Mouse (Mus musculus): ENCODE measurements around the gene Zbtb40.

The Zbtb40 gene

DNA sequence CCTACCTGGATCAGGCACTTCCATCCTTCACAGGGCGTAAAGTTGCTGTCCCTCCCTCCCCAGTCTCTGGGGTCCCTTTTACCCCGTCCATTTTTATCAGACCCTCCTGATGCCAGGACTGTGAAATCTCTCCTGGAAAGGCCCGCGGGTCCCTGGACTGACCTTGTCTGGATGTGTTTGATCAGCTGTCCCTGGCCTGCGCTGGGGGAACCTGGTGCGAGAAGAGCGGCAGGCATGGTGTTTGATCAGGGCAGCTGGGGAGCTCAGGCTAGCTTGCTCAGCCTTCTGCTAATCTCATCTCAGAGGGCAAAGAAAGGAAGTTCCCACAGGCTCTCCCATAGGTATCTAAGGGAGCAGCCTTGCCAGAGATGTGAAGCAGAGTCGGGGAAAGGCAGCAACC is 71.4 kb downstream of the Zbtb40 start:
- no peak for DNase-seq (ENCODE audit: low spot score in 2 of 2)

GRCm38 (mm10) chr4:136970939-136971338 is 77.7 kb downstream of the Zbtb40 start:
- DNase-seq (ENCODE audit: low spot score in 2 of 2): no peak

GRCm38 (mm10) chr4:136969503-136970276 is 78.9 kb downstream of the Zbtb40 start:
- DNase-seq (ENCODE audit: low spot score in 2 of 2): no peak

- DNase-seq (ENCODE audit: low spot score in 2 of 2): no peak
Measured at GRCm38 (mm10) chr4:136969096-136969495, 79.5 kb downstream of the Zbtb40 start.

DNA sequence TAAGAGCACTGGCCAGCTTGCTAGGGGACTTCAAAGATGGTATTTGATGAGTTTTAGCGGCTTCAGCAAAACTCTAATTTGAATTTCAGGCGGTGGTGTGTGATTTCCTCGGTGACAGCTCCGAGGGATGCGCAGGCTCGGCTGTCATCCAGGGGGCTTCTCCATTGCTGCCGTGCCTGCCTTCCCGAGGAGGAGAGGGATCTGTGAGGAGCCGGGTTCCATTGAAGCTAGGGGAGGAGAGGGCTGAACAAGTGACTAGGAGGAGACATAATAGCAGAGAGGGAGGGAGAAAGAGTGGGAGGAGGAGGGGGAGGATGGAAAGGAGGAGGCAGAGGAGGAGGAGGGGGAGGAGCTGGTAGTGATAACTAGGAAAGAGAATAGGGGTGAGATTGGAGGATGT is 81.1 kb downstream of the Zbtb40 start:
- DNase-seq (ENCODE audit: low spot score in 2 of 2): no peak

GRCm38 (mm10) chr4:136966493-136967390 is 81.9 kb downstream of the Zbtb40 start:
- DNase-seq (ENCODE audit: low spot score in 2 of 2): peak; percentile 11 to 14

DNA sequence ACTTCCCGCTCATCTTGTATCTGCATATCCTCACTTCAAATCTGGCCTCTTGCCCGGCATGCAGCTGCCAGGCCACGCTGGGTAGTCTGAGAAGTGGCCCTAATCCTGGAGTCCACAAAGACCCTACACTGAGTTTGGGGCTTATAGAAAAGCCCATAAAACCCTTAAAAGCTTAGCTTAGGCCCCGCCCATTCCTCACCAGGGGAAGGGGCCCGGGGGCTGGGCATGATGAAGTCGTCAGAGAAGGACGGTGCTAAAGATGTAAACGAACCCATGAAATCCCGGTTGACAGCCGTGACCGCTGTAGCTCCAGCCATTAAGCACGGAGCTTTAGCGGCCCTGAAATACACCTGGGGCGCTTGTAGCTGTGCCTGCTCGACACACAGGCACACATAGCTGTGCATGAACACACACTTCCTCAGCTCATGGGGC is 83.6 kb downstream of the Zbtb40 start:
- no peak for DNase-seq (ENCODE audit: low spot score in 2 of 2)

DNA sequence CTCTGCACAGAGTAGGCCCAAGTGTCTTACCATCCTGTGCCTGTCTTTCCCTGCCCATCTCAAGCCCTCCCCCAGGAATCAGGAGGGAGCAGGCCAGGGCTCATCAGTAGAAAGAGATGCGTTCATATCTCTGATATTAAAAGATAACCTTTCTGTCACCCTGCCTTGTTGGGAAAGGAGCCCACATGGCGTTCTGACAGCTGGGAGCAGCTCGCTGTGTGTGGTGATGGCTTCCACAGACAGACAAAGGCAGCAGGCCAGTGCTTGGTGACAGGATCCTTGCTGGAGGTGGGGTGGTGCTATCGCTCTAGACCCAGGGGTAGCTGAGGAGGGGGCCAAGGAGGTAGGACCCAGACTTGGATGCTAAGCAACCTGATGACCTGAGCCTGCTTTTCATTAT is 86.2 kb downstream of the Zbtb40 start:
- DNase-seq (ENCODE audit: low spot score in 2 of 2): no peak

DNA sequence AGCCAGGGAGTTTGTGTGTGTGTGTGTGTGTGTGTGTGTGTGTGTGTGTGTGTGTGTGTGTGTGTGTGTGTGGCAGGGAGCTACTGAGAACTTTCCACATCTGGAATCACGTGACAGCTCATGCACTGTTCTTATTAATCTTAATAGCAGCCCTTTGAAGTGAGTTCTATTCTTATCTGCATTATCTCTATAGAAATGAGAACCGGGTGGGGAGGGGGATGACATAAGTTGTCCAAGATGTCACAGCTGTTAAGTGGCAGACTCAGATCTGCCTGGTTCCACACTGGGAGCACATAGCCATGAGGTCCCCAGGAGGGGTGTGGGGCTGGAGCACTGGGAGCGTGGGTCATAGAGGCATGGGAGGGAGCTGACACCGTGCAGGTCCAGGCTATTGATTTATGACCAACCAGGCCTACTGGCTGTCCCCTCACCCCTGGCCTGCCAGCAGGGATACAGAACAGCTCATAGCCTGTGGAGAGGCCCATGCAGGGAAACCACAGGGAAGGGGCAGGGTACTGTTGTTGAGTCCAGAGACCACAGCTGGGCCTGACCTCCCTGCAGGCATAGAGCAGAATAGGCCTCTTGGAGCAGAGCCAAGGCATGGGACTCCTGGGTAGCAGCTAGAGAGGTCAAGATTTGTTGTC is 86.8 kb downstream of the Zbtb40 start:
- DNase-seq (ENCODE audit: low spot score in 2 of 2): no peak

- DNase-seq (ENCODE audit: low spot score in 2 of 2): no peak
Measured at GRCm38 (mm10) chr4:136960581-136960980, 88.0 kb downstream of the Zbtb40 start.

GRCm38 (mm10) chr4:136960068-136960467 is 88.5 kb downstream of the Zbtb40 start:
- DNase-seq (ENCODE audit: low spot score in 2 of 2): no peak

- DNase-seq (ENCODE audit: low spot score in 2 of 2): no peak
Measured at GRCm38 (mm10) chr4:136956751-136957446, 91.7 kb downstream of the Zbtb40 start, which contains the start of gene Epha8. TSS of gene Epha8 (minus strand) at chr4:136956816.

- DNase-seq (ENCODE audit: low spot score in 2 of 2): no peak
Measured at GRCm38 (mm10) chr4:136954562-136954961, 94.0 kb downstream of the Zbtb40 start.

DNA sequence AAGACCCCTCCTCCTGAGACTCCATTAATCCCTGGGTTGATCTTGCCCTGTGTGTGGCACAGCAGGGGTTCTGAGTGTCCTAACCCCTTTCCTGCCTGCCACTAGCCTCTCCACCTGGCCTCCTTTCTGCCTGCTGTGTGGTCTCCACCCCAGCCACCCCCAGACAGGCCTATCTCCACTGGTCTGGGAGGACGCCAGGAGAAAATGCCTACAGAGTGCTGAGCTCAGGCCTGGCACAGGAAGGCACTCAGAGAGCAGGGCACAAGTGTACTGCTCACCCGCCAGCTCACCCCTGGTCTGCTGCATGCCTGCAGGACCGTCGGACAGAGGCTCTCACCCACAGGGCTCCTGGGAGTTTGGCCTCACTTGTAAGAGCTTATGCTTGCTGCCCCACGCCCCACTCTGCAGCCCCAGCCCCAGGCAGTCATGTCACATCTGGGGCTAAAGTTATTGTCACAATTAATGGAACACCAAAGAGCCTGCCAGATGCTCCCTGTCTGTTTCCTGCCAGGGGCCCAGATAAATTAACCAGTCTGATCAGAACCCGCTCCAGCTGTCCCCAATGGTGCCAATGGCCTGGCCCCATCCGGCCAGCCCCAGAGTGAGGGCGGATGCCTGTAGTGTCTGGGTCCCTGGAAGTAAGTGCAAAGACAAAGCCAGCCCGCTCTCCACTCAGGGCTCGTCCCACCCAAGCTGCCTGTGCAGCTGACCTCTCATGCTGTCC is 99.2 kb downstream of the Zbtb40 start:
- DNase-seq (ENCODE audit: low spot score in 2 of 2): no peak

DNA sequence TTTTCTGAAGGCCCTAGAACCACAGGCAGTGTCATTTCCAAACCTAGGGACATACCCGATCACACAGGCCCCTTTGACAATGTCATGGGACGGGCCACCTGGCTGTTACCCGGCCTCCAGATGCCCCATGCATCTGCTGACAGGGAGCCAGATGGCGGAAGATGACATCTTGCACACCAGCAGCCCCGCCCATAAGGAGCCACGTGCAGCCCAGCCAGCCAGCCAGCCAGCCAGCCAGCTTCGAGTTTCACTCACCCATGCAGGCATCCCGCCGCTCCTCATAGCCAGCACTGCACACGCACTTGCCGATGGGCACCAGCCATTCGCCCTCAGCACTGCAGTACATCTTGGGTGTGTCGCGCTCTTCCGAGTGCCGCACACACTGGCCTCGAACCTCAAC is 103.2 kb downstream of the Zbtb40 start:
- DNase-seq (ENCODE audit: low spot score in 2 of 2): no peak

DNA sequence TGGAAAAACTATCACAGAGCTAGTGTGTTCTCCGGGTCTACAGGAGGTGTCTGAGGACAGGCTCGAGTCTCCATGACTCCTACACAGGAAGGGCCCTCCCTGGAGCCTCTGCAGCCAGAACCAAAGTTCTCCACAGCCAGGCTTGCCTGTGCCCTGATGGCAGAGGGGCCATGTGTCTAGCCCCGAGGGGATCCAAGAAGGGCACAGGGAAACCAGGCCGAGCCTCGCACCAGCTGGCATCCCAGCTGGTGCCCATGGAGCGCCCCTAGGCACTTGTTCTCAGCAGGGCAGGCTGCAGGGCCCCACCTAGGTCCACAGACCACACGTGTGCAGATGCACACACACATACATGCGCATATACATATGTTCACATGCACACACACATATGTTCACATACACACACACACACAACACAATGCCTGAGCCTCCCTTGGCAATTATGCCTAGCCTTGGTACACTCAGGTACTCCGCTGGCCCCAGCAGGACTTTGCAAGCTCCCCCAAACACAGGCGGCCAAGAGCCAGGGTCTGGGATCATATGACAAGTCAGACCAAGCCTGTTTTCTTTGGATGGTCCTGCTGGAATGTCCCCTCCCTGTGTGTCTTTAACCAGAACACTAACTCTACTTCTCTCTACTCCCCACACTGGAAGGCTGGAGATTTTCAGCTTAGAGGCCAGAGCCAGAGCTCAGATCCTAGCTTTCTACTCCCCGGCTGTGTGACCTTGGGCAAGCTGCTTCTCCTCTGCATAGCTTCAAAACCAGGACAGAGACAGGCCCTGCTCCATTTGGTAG is 103.8 kb downstream of the Zbtb40 start:
- DNase-seq (ENCODE audit: low spot score in 2 of 2): no peak

- DNase-seq (ENCODE audit: low spot score in 2 of 2): no peak
Measured at GRCm38 (mm10) chr4:136943175-136943574, 105.4 kb downstream of the Zbtb40 start.

DNA sequence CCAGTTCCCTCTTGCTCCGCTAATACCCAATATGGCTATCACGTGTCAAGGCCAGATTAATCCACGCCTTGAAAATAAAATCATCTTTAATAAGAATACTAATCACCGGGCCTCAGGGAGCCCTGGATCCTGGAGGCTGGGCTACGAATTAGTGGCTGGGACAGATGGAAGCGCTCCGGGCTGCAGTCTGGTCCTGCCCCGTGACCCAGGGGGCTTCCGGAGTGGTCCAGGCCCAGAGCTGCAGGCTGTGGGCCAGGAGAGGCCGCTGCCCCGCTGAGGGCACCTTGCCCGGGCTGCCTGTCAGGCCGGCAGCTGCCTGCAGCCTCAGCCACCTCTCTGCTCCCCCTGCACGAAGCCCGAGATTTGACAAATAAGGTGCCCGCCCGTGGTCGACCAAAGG is 105.8 kb downstream of the Zbtb40 start:
- no peak for DNase-seq (ENCODE audit: low spot score in 2 of 2)

DNA sequence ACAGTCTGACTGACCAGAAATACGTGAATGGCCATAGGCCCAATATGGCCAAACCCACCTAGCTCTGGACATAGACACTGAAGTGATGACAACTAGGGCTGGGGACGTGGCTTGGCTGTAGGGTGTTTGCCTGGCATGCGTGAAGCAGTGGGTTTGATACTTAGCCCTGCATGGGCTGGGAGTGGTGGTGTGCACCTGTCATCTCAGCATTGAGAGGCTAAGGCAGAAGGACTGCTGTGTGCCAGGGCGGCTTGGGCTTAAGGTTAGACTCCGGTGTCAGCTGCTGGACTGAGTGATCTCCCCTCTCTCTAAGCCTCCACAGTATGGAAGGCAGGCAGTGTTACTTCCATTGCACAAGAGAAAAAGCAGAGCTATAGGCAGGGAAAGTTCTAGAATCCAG is 110.7 kb downstream of the Zbtb40 start:
- DNase-seq (ENCODE audit: low spot score in 2 of 2): no peak

- no peak for DNase-seq (ENCODE audit: low spot score in 2 of 2)
Measured at GRCm38 (mm10) chr4:136937344-136937743, 111.3 kb downstream of the Zbtb40 start.

Measured in natural killer cell, adult 2 months (primary cell).